Mouse (Mus musculus): ENCODE results near the gene 1190005I06Rik. TPM values are rescaled to one million over a fixed set of nuclear protein-coding genes. Genes with fewer than 3 reads are reported as not detected.

1190005I06Rik gene
- polyA plus RNA-seq, 1 experiment = 4.9 TPM

- Histone ChIP-seq H3K79me2 (ENCODE audit: control insufficient read depth, insufficient read depth) (no peaks in the 10 kb centered on the region), H3ac (ENCODE audit: control insufficient read depth, insufficient read length) (no peak overlapping the region), H3K27me3 (ENCODE audit: control insufficient read depth, insufficient read depth, insufficient read length) (no peaks in the 10 kb centered on the region), H3K4me2 (ENCODE audit: low read depth) (no peak overlapping the region), H3K4me3 (no peak overlapping the region), H3K36me3 (ENCODE audit: control insufficient read depth, insufficient read depth) (no peaks in the 10 kb centered on the region)
- TF ChIP-seq CEBPB (IDR thresholded peaks at IDR 0.05; ENCODE audit: insufficient read depth, poor library complexity, severe bottlenecking) = no peak
- no peak for TF ChIP-seq POLR2AphosphoS2 (IDR thresholded peaks at IDR 0.05; ENCODE audit: insufficient read length, low read depth)
- TF ChIP-seq REST (IDR thresholded peaks at IDR 0.05; ENCODE audit: insufficient read depth, insufficient read length) = no peak
- no peak for TF ChIP-seq TCF3 (IDR thresholded peaks at IDR 0.05; ENCODE audit: insufficient read length, low read depth)
- TF ChIP-seq MYOD1 (IDR thresholded peaks at IDR 0.05; ENCODE audit: control insufficient read depth in 1 of 3, insufficient read length in 2 of 3, low read depth in 2 of 3) = no peak
- TF ChIP-seq MAX (IDR thresholded peaks at IDR 0.05; ENCODE audit: low read depth) = no peak
- no peak for TF ChIP-seq SRF (IDR thresholded peaks at IDR 0.05; ENCODE audit: control insufficient read depth, insufficient read length, low read depth)
- no peak for TF ChIP-seq POLR2A (IDR thresholded peaks at IDR 0.05; ENCODE audit: insufficient read length, low read depth)
- TF ChIP-seq USF1 (IDR thresholded peaks at IDR 0.05; ENCODE audit: low read depth) = no peak
- TF ChIP-seq MYOG (IDR thresholded peaks at IDR 0.05; ENCODE audit: control insufficient read depth in 1 of 3, insufficient read depth in 1 of 3, insufficient read length in 2 of 3, low read depth in 2 of 3) = no peak
Observed at GRCm38 (mm10) chr8:120679629-120680387, 32.4 kb upstream of the 1190005I06Rik start.

GRCm38 (mm10) chr8:120678447-120678846 is 31.0 kb upstream of the 1190005I06Rik start:
- TF ChIP-seq USF1 (IDR thresholded peaks at IDR 0.05; ENCODE audit: low read depth) (no peak), MAX (IDR thresholded peaks at IDR 0.05; ENCODE audit: low read depth) (no peak), TCF3 (IDR thresholded peaks at IDR 0.05; ENCODE audit: insufficient read length, low read depth) (no peak), CEBPB (IDR thresholded peaks at IDR 0.05; ENCODE audit: insufficient read depth, poor library complexity, severe bottlenecking) (no peak), REST (IDR thresholded peaks at IDR 0.05; ENCODE audit: insufficient read depth, insufficient read length) (no peak), SRF (IDR thresholded peaks at IDR 0.05; ENCODE audit: control insufficient read depth, insufficient read length, low read depth) (no peak), TCF12 (IDR thresholded peaks at IDR 0.05; ENCODE audit: insufficient read depth, poor library complexity, severe bottlenecking) (no peak), E2F4 (IDR thresholded peaks at IDR 0.05; ENCODE audit: insufficient read depth) (no peak), POLR2AphosphoS2 (IDR thresholded peaks at IDR 0.05; ENCODE audit: insufficient read length, low read depth) (no peak), POLR2A (IDR thresholded peaks at IDR 0.05; ENCODE audit: insufficient read length, low read depth) (no peak), MYOD1 (IDR thresholded peaks at IDR 0.05; ENCODE audit: control insufficient read depth in 1 of 3, insufficient read length in 2 of 3, low read depth in 2 of 3) (no peak), MYOG (IDR thresholded peaks at IDR 0.05; ENCODE audit: control insufficient read depth in 1 of 3, insufficient read depth in 1 of 3, insufficient read length in 2 of 3, low read depth in 2 of 3) (no peak)

GRCm38 (mm10) chr8:120675718-120676117 is 28.3 kb upstream of the 1190005I06Rik start:
- Histone ChIP-seq H3K36me3 (ENCODE audit: control insufficient read depth, insufficient read depth) (peaks cover 25% of the 10 kb centered on the region), H3K4me3 (no peak overlapping the region), H3K27me3 (ENCODE audit: control insufficient read depth, insufficient read depth, insufficient read length) (no peaks in the 10 kb centered on the region), H3ac (ENCODE audit: control insufficient read depth, insufficient read length) (no peak overlapping the region), H3K79me2 (ENCODE audit: control insufficient read depth, insufficient read depth) (peaks cover 6% of the 10 kb centered on the region), H3K4me2 (ENCODE audit: low read depth) (no peak overlapping the region)
- TF ChIP-seq USF1 (IDR thresholded peaks at IDR 0.05; ENCODE audit: low read depth) = no peak
- TF ChIP-seq POLR2AphosphoS2 (IDR thresholded peaks at IDR 0.05; ENCODE audit: insufficient read length, low read depth) = no peak
- TF ChIP-seq MYOG (IDR thresholded peaks at IDR 0.05; ENCODE audit: control insufficient read depth in 1 of 3, insufficient read depth in 1 of 3, insufficient read length in 2 of 3, low read depth in 2 of 3) = no peak
- no peak for TF ChIP-seq POLR2A (IDR thresholded peaks at IDR 0.05; ENCODE audit: insufficient read length, low read depth)
- TF ChIP-seq MAX (IDR thresholded peaks at IDR 0.05; ENCODE audit: low read depth) = no peak
- TF ChIP-seq MYOD1 (IDR thresholded peaks at IDR 0.05; ENCODE audit: control insufficient read depth in 1 of 3, insufficient read length in 2 of 3, low read depth in 2 of 3) = no peak
- TF ChIP-seq SRF (IDR thresholded peaks at IDR 0.05; ENCODE audit: control insufficient read depth, insufficient read length, low read depth) = no peak
- TF ChIP-seq TCF12 (IDR thresholded peaks at IDR 0.05; ENCODE audit: insufficient read depth, poor library complexity, severe bottlenecking) = no peak
- no peak for TF ChIP-seq TCF3 (IDR thresholded peaks at IDR 0.05; ENCODE audit: insufficient read length, low read depth)
- no peak for TF ChIP-seq E2F4 (IDR thresholded peaks at IDR 0.05; ENCODE audit: insufficient read depth)
- TF ChIP-seq REST (IDR thresholded peaks at IDR 0.05; ENCODE audit: insufficient read depth, insufficient read length) = no peak

More at GRCm38 (mm10) chr8:120678447-120678846, 31.0 kb upstream of the 1190005I06Rik start:
- no peaks in the 10 kb centered on the region for H3K27me3 ChIP-seq (ENCODE audit: control insufficient read depth, insufficient read depth, insufficient read length)
- no peak overlapping the region for H3K4me2 ChIP-seq (ENCODE audit: low read depth)
- no peak overlapping the region for H3K4me3 ChIP-seq
- H3K36me3 ChIP-seq (ENCODE audit: control insufficient read depth, insufficient read depth) = peaks cover 6% of the 10 kb centered on the region
- H3K79me2 ChIP-seq (ENCODE audit: control insufficient read depth, insufficient read depth) = no peaks in the 10 kb centered on the region
- H3ac ChIP-seq (ENCODE audit: control insufficient read depth, insufficient read length) = no peak overlapping the region

GRCm38 (mm10) chr8:120673298-120673697 is 25.9 kb upstream of the 1190005I06Rik start:
- Histone ChIP-seq H3K4me2 (ENCODE audit: low read depth) (no peak overlapping the region), H3K27me3 (ENCODE audit: control insufficient read depth, insufficient read depth, insufficient read length) (no peaks in the 10 kb centered on the region), H3ac (ENCODE audit: control insufficient read depth, insufficient read length) (no peak overlapping the region), H3K36me3 (ENCODE audit: control insufficient read depth, insufficient read depth) (peaks cover 31% of the 10 kb centered on the region), H3K4me3 (no peak overlapping the region), H3K79me2 (ENCODE audit: control insufficient read depth, insufficient read depth) (peaks cover 30% of the 10 kb centered on the region)
- TF ChIP-seq POLR2A (IDR thresholded peaks at IDR 0.05; ENCODE audit: insufficient read length, low read depth) (no peak), TCF12 (IDR thresholded peaks at IDR 0.05; ENCODE audit: insufficient read depth, poor library complexity, severe bottlenecking) (no peak), USF1 (IDR thresholded peaks at IDR 0.05; ENCODE audit: low read depth) (no peak), CEBPB (IDR thresholded peaks at IDR 0.05; ENCODE audit: insufficient read depth, poor library complexity, severe bottlenecking) (no peak), MYOD1 (IDR thresholded peaks at IDR 0.05; ENCODE audit: control insufficient read depth in 1 of 3, insufficient read length in 2 of 3, low read depth in 2 of 3) (no peak), SRF (IDR thresholded peaks at IDR 0.05; ENCODE audit: control insufficient read depth, insufficient read length, low read depth) (no peak)
